Mouse (Mus musculus) midbrain, embryonic 14.5 days (tissue): ENCODE measurements at regions not wholly inside any gene's neighbourhood (a gene's known extent, or its start where the extent isn't known, plus 50 kb on each side); places are given as distances from the start of the nearest gene placed in this dataset.

ENCODE experiments used
- ATAC-seq: fragments of 200-750 bp; cut with Nextera tagmentation; 2 replicates; pipeline ENCODE4 v1.8.0; 2017; ENCODE audit warnings: moderate number of reproducible peaks, moderate library complexity; ENCODE audit not compliant: low FRiP score, low TSS enrichment
- DNase-seq: peaks from one replicate; pipeline ENCODE4 v3.0.0-alpha.2; 2015
- H3K27ac ChIP-seq: fragments of 300-500 bp; sonication (generic); replicated peaks from 2 replicates; pipeline ENCODE4 v1.5.1; 2014; ENCODE audit warnings: mild to moderate bottlenecking, low read depth, low read length, moderate library complexity
- H3K27me3 ChIP-seq: fragments of 300-500 bp; sonication (generic); 2 replicates; pipeline ENCODE4 v1.6.1; 2014; ENCODE audit warnings: low read length, control low read depth, mixed read lengths; ENCODE audit not compliant: control insufficient read depth, insufficient read depth
- H3K36me3 ChIP-seq: fragments of 300-500 bp; sonication (generic); 2 replicates; pipeline ENCODE4 v1.6.1; 2014; ENCODE audit warnings: low read length, control low read depth; ENCODE audit not compliant: control insufficient read depth, insufficient read depth
- H3K4me1 ChIP-seq: fragments of 300-500 bp; sonication (generic); 2 replicates; pipeline ENCODE4 v1.6.1; 2014; ENCODE audit warnings: mild to moderate bottlenecking, antibody characterized with exemption, low read length, control low read depth; ENCODE audit not compliant: control insufficient read depth, insufficient read depth
- H3K4me2 ChIP-seq: fragments of 300-500 bp; sonication (generic); 2 replicates; pipeline ENCODE4 v1.6.1; 2014; ENCODE audit warnings: mild to moderate bottlenecking, low read length, moderate library complexity
- H3K4me3 ChIP-seq: fragments of 300-500 bp; sonication (generic); replicated peaks from 2 replicates; pipeline ENCODE4 v1.5.1; 2014; ENCODE audit warnings: low read depth, low read length
- H3K9ac ChIP-seq: fragments of 300-500 bp; sonication (generic); replicated peaks from 2 replicates; pipeline ENCODE4 v1.6.1; 2014; ENCODE audit warnings: mild to moderate bottlenecking, low read length, moderate library complexity
- H3K9me3 ChIP-seq: fragments of 300-500 bp; sonication (generic); 2 replicates; pipeline ENCODE4 v1.6.1; 2016; ENCODE audit warnings: low read length, control low read depth, mixed read lengths; ENCODE audit not compliant: control insufficient read depth
- WGBS: fragments of 180-500 bp; shearing (Covaris S2); extraction: QIAGEN DNeasy Blood & Tissue Kit; methylation state at CpG from one replicate; pipeline ENCODE4 v1.1.7; 2014; 5-methylcytosine and 5-hydroxymethylcytosine counted together

- 34% methylated on average over 5 of the region's 5 CpGs for WGBS
- Histone ChIP-seq H3K4me3 (no peak overlapping the region), H3K27ac (no peak overlapping the region), H3K4me2 (no peak overlapping the region), H3K9me3 (no peaks in the 10 kb centered on the region), H3K4me1 (peaks cover 5% of the 10 kb centered on the region; the same call in 1 of the 2 replicates), H3K9ac (no peak overlapping the region), H3K27me3 (no peaks in the 10 kb centered on the region), H3K36me3 (no peaks in the 10 kb centered on the region)
- DNase-seq, result no peak
- ATAC-seq, result no peak
Measured at GRCm38 (mm10) chr1:164607061-164607460, 148.9 kb upstream of the Atp1b1 start.

- Histone ChIP-seq H3K9ac (no peak overlapping the region), H3K9me3 (no peaks in the 10 kb centered on the region), H3K36me3 (no peaks in the 10 kb centered on the region), H3K4me3 (no peak overlapping the region), H3K27ac (0 out of 2 replicates have a peak overlapping the region, but pooled peaks have one; percentile 50), H3K27me3 (no peaks in the 10 kb centered on the region), H3K4me2 (no peak overlapping the region), H3K4me1 (peaks cover 5% of the 10 kb centered on the region; the same call in 1 of the 2 replicates)
- DNase-seq, result peak; percentile 35
- 28% methylated on average over 8 of the region's 8 CpGs for WGBS
- no peak for ATAC-seq
Measured at GRCm38 (mm10) chr1:164606141-164606754, 148.1 kb upstream of the Atp1b1 start.

DNA sequence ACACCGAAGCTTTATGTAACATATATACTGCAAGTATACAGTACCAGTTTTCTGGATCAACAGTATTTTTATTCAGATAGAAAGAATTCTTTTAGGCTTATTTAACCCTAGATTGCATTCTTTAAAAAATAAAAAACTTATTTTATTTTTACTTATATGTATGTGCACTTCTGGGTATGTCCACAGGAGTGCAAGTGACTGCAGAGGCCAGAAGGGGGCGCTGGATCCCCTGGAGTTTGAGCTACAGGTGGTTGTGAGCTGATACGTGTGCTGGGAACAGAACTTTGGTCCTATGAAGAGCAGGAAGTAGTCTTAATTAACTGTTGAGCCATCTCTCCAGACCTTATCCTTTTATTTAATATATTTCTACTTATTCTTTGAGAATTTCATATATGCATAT is 145.3 kb upstream of the Atp1b1 start:
- no peaks in the 10 kb centered on the region for H3K9me3 ChIP-seq
- no peak for DNase-seq
- no peak overlapping the region for H3K9ac ChIP-seq
- H3K27me3 ChIP-seq, result no peaks in the 10 kb centered on the region
- H3K27ac ChIP-seq, result no peak overlapping the region
- 82% methylated on average over 3 of the region's 3 CpGs for WGBS
- H3K4me2 ChIP-seq, result no peak overlapping the region
- no peak for ATAC-seq
- H3K4me3 ChIP-seq, result no peak overlapping the region
- H3K4me1 ChIP-seq, result peaks cover 5% of the 10 kb centered on the region; the same call in 1 of the 2 replicates
- no peaks in the 10 kb centered on the region for H3K36me3 ChIP-seq

GRCm38 (mm10) chr1:164602568-164602967 is 144.4 kb upstream of the Atp1b1 start:
- peaks cover 5% of the 10 kb centered on the region; the same call in 1 of the 2 replicates for H3K4me1 ChIP-seq
- no peak for ATAC-seq
- no peaks in the 10 kb centered on the region for H3K27me3 ChIP-seq
- H3K27ac ChIP-seq, result no peak overlapping the region
- no peak overlapping the region for H3K9ac ChIP-seq
- DNase-seq, result no peak
- 94% methylated on average over 5 of the region's 5 CpGs for WGBS
- no peaks in the 10 kb centered on the region for H3K36me3 ChIP-seq
- H3K9me3 ChIP-seq, result no peaks in the 10 kb centered on the region
- no peak overlapping the region for H3K4me3 ChIP-seq
- no peak overlapping the region for H3K4me2 ChIP-seq

DNA sequence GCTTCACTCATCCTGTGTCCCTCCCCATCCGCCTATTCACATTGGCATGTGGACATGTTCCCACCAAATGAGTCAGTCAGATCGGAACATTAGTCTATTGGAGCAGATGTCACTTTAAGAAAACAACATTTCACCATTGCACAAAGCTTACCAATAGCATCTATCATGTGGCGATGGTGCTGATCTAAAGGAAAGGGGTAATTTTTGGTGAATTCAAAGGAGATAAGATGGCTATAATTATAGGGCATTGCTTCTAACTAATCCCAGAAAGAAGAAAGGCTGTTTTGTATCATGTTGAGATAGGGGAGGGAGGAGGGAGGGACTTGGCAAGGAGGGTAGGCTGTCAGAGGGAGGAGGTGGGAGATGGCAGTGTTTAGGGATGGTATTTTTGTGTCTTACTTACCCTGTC is 132.1 kb upstream of the Atp1b1 start:
- no peaks in the 10 kb centered on the region for H3K36me3 ChIP-seq
- no peaks in the 10 kb centered on the region for H3K4me1 ChIP-seq
- H3K27me3 ChIP-seq, result no peaks in the 10 kb centered on the region
- no peaks in the 10 kb centered on the region for H3K9me3 ChIP-seq
- H3K9ac ChIP-seq, result no peak overlapping the region
- no peak overlapping the region for H3K4me2 ChIP-seq
- no peak for ATAC-seq
- H3K27ac ChIP-seq, result no peak overlapping the region
- DNase-seq, result no peak
- no peak overlapping the region for H3K4me3 ChIP-seq
- WGBS, result 91% methylated on average over 3 of the region's 3 CpGs

GRCm38 (mm10) chr1:164586066-164586989 is 128.2 kb upstream of the Atp1b1 start:
- Histone ChIP-seq H3K27ac (no peak overlapping the region), H3K4me3 (no peak overlapping the region), H3K4me2 (no peak overlapping the region), H3K36me3 (no peaks in the 10 kb centered on the region), H3K4me1 (no peaks in the 10 kb centered on the region), H3K9me3 (no peaks in the 10 kb centered on the region), H3K27me3 (no peaks in the 10 kb centered on the region), H3K9ac (no peak overlapping the region)
- WGBS, result 57% methylated on average over 11 of the region's 11 CpGs
- ATAC-seq, result no peak
- peak; percentile 6 for DNase-seq

DNA sequence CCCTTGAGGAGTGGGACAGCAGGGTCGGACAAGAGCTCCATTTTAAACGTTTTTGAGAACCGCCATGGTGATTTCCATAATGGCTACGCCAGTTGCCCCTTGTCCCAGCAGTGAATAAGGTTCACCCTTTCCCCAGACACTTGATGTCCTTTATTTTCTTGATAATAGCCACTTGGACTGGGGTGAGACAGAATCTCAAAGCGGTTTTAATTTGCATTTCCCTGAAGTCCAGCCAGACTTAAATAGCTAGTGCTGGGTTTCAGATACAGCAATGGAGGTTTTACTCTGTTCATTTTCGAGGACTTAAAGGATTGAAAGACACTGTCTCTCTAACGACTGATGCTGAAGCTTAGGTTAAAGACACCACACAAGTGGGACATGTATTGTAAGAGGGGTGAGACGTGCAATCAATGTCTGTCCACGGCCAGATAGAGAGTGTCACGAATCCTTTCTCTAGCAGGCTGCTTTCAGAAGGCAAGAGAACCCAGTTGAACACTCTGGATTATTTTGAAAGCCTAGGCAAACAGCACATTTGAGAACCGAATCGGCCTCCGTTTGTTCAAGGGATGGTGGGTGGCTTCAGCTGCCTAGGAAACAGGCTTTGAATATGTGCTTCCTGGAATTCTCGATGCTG is 118.8 kb upstream of the Atp1b1 start:
- Histone ChIP-seq H3K4me3 (no peak overlapping the region), H3K9me3 (no peaks in the 10 kb centered on the region), H3K36me3 (no peaks in the 10 kb centered on the region), H3K27me3 (no peaks in the 10 kb centered on the region), H3K4me1 (0 out of 2 replicates have a peak, but pooled peaks cover 3% of the 10 kb centered on the region), H3K27ac (0 out of 2 replicates have a peak overlapping the region, but pooled peaks have one; percentile 1), H3K4me2 (0 out of 2 replicates have a peak overlapping the region, but pooled peaks have one; percentile 1), H3K9ac (no peak overlapping the region)
- DNase-seq (peak; percentile 60), ATAC-seq (peak; percentile 49; the same call in 1 of the 2 replicates)
- WGBS, result 15% methylated on average over 14 of the region's 14 CpGs

GRCm38 (mm10) chr1:164573639-164574038 is 115.5 kb upstream of the Atp1b1 start:
- Histone ChIP-seq H3K27me3 (no peaks in the 10 kb centered on the region), H3K4me1 (0 out of 2 replicates have a peak, but pooled peaks cover 3% of the 10 kb centered on the region), H3K9me3 (no peaks in the 10 kb centered on the region), H3K9ac (no peak overlapping the region), H3K4me2 (no peak overlapping the region), H3K4me3 (no peak overlapping the region), H3K36me3 (no peaks in the 10 kb centered on the region), H3K27ac (no peak overlapping the region)
- no peak for DNase-seq
- ATAC-seq, result no peak
- WGBS, result 88% methylated on average over 5 of the region's 5 CpGs
